Mouse (Mus musculus): ENCODE measurements around the gene Cdkn3. TPM values are rescaled to one million over a fixed set of nuclear protein-coding genes. Genes with fewer than 3 reads are reported as not detected.
A peak's percentile ranks its signal among the peaks of the same experiment; 100 is the strongest.

Gene Cdkn3
- total and polyA plus RNA-seq, 3 experiments = 0.55 to 1.5 (median 0.70) TPM

DNA sequence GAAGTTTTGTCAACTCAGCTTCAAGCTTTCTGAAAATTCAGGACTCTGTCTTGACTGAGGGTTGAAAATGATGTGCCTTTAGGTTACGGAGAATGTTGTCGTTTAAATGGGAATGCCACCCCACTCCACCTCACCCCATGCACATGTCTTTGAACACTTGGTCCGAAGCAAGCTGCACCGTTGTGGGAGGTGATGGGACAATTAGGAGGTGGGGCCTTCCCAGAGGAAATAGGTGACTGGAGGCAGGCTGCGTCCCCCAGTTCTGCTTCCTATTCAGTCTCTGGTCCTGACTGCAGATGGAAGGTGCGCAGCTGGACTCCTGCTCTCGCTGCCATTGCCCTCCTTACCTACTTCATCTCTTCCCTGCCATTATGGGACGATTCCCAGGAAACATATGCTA, 4.5 kb upstream of the Cdkn3 start:
- DNase-seq = no peak
- TF ChIP-seq CTCF (IDR thresholded peaks at IDR 0.05) (no peak), POLR2A (IDR thresholded peaks at IDR 0.05; ENCODE audit: insufficient read depth, low read depth, low read length) (no peak), EP300 (IDR thresholded peaks at IDR 0.05; ENCODE audit: insufficient read depth, low read depth, low read length) (no peak)
- H3K79me2 ChIP-seq (replicated peaks; ENCODE audit: control insufficient read depth, insufficient read depth, low read length) = no peaks in the 10 kb centered on the region
- intact Hi-C loops (cut with DNase I) = no loop called here
- WGBS = 87% methylated on average over 8 of the region's 8 CpGs
- H3K27ac ChIP-seq = no peak overlapping the region
- H3K27me3 ChIP-seq (ENCODE audit: control insufficient read depth, insufficient read depth, low read length) = no peaks in the 10 kb centered on the region
- H3K4me3 ChIP-seq = no peak overlapping the region
- no peaks in the 10 kb centered on the region for H3K36me3 ChIP-seq (ENCODE audit: control insufficient read depth, insufficient read depth, low read length)
- no peaks in the 10 kb centered on the region for H3K4me1 ChIP-seq (ENCODE audit: control insufficient read depth, insufficient read depth, low read length)
- H3K9ac ChIP-seq (ENCODE audit: low read depth, low read length) = no peak overlapping the region

DNA sequence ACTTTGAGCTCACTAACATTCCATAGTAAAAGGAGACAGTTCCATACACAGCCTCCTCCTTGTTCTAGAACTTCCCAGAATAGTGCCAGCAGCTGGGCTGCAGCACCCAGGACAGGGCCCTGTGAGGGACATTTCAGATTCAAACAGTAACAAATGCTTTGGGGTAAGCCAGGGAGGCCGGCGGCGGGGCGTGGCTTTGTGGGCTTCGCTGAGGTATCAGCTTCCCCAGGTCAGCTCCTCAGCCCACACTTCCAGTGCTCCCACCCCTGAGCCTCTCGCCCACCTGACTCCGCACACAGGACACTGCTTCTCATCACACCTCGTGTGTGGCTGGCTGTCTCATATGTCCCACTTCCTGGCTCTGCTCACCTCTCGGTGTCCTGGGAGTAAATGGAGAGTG, 2.6 kb upstream of the Cdkn3 start:
- DNase-seq = no peak
- no peak for TF ChIP-seq CTCF (IDR thresholded peaks at IDR 0.05)
- no peak for TF ChIP-seq POLR2A (IDR thresholded peaks at IDR 0.05; ENCODE audit: insufficient read depth, low read depth, low read length)
- no peak for TF ChIP-seq EP300 (IDR thresholded peaks at IDR 0.05; ENCODE audit: insufficient read depth, low read depth, low read length)
- H3K9ac ChIP-seq (ENCODE audit: low read depth, low read length) = no peak overlapping the region

DNA sequence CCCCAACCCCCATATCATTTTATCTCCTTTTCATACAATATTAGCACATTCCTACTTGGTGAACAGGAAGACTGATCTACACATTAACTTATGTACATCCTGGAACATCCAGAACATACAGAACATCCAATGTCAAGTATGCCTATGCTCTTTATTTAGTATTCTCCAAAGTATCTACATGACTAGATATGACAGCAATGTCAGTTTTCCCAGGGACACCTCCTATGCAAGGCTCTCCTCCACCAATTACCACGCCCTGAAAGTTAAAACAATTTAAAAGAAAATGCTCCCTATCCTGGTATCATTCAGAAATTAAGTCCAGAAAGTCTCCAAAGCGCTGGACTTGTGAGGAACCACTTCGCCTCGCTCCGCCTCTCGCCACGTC, 379 bp upstream of the Cdkn3 start:
- no peaks in the 10 kb centered on the region for H3K79me2 ChIP-seq (replicated peaks; ENCODE audit: control insufficient read depth, insufficient read depth, low read length)
- no peak overlapping the region for H3K9ac ChIP-seq (ENCODE audit: low read depth, low read length)
- TF ChIP-seq CTCF (IDR thresholded peaks at IDR 0.05) (no peak), POLR2A (IDR thresholded peaks at IDR 0.05; ENCODE audit: insufficient read depth, low read depth, low read length) (no peak), EP300 (IDR thresholded peaks at IDR 0.05; ENCODE audit: insufficient read depth, low read depth, low read length) (no peak)
- no peak overlapping the region for H3K27ac ChIP-seq
- intact Hi-C loops (cut with DNase I) = no loop called here
- H3K36me3 ChIP-seq (ENCODE audit: control insufficient read depth, insufficient read depth, low read length) = no peaks in the 10 kb centered on the region
- peaks cover 2% of the 10 kb centered on the region; the same call in 1 of the 2 replicates for H3K4me1 ChIP-seq (ENCODE audit: control insufficient read depth, insufficient read depth, low read length)
- peak overlapping the region; percentile 54; the same call in 1 of the 2 replicates for H3K4me3 ChIP-seq
- 1% methylated on average over 7 of the region's 7 CpGs for WGBS
- no peak for DNase-seq
- H3K27me3 ChIP-seq (ENCODE audit: control insufficient read depth, insufficient read depth, low read length) = no peaks in the 10 kb centered on the region

More for the DNA sequence above, 2.6 kb upstream of the Cdkn3 start:
- WGBS = 57% methylated on average over 9 of the region's 9 CpGs
- intact Hi-C loops (cut with DNase I) = no loop called here
- Histone ChIP-seq H3K4me1 (ENCODE audit: control insufficient read depth, insufficient read depth, low read length) (peaks cover 2% of the 10 kb centered on the region; the same call in 1 of the 2 replicates), H3K79me2 (replicated peaks; ENCODE audit: control insufficient read depth, insufficient read depth, low read length) (no peaks in the 10 kb centered on the region), H3K27ac (no peak overlapping the region), H3K4me3 (no peak overlapping the region), H3K27me3 (ENCODE audit: control insufficient read depth, insufficient read depth, low read length) (no peaks in the 10 kb centered on the region), H3K36me3 (ENCODE audit: control insufficient read depth, insufficient read depth, low read length) (no peaks in the 10 kb centered on the region)

DNA sequence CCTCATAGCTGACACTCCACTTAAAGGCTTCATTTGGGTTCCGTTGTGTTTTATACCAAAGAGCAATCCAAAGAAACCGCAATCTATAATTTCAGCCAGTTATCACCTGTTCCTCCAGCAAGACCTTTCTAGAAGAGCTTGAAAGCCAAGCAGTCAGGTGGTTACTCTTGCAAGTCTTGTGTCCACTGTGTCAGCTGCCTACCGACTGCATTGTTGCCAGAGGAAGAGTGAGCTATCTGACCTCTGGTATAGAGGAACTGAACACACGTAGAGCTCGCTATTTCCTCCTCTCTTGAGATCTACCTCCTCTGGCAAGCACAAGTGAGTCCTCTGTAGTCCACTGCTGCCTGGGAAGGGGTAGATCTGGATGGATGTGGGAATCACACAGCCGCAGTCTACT, 845 bp downstream of the Cdkn3 start:
- intact Hi-C loops (cut with DNase I) = no loop called here
- Histone ChIP-seq H3K4me3 (no peak overlapping the region; the same call in 1 of the 2 replicates), H3K79me2 (replicated peaks; ENCODE audit: control insufficient read depth, insufficient read depth, low read length) (no peaks in the 10 kb centered on the region), H3K36me3 (ENCODE audit: control insufficient read depth, insufficient read depth, low read length) (no peaks in the 10 kb centered on the region), H3K9ac (ENCODE audit: low read depth, low read length) (no peak overlapping the region), H3K27ac (no peak overlapping the region), H3K27me3 (ENCODE audit: control insufficient read depth, insufficient read depth, low read length) (no peaks in the 10 kb centered on the region), H3K4me1 (ENCODE audit: control insufficient read depth, insufficient read depth, low read length) (peaks cover 2% of the 10 kb centered on the region; the same call in 1 of the 2 replicates)
- DNase-seq = peak in 1 of 2 experiments; percentile 12
- TF ChIP-seq CTCF (IDR thresholded peaks at IDR 0.05) (no peak), POLR2A (IDR thresholded peaks at IDR 0.05; ENCODE audit: insufficient read depth, low read depth, low read length) (no peak), EP300 (IDR thresholded peaks at IDR 0.05; ENCODE audit: insufficient read depth, low read depth, low read length) (no peak)
- 34% methylated on average over 6 of the region's 6 CpGs for WGBS

- no peaks in the 10 kb centered on the region for H3K4me1 ChIP-seq (ENCODE audit: control insufficient read depth, insufficient read depth, low read length)
- intact Hi-C loops (cut with DNase I) = no loop called here
- no peak overlapping the region for H3K9ac ChIP-seq (ENCODE audit: low read depth, low read length)
- WGBS = 68% methylated on average over 12 of the region's 12 CpGs
- no peak overlapping the region for H3K4me3 ChIP-seq
- no peaks in the 10 kb centered on the region for H3K27me3 ChIP-seq (ENCODE audit: control insufficient read depth, insufficient read depth, low read length)
- TF ChIP-seq EP300 (IDR thresholded peaks at IDR 0.05; ENCODE audit: insufficient read depth, low read depth, low read length) (no peak), CTCF (IDR thresholded peaks at IDR 0.05) (no peak), POLR2A (IDR thresholded peaks at IDR 0.05; ENCODE audit: insufficient read depth, low read depth, low read length) (no peak)
- no peaks in the 10 kb centered on the region for H3K36me3 ChIP-seq (ENCODE audit: control insufficient read depth, insufficient read depth, low read length)
- H3K27ac ChIP-seq = no peak overlapping the region
- DNase-seq = no peak
- H3K79me2 ChIP-seq (replicated peaks; ENCODE audit: control insufficient read depth, insufficient read depth, low read length) = no peaks in the 10 kb centered on the region
Observed at GRCm38 (mm10) chr14:46767116-46767515, 6.8 kb downstream of the Cdkn3 start.

- Histone ChIP-seq H3K27me3 (ENCODE audit: control insufficient read depth, insufficient read depth, low read length) (no peaks in the 10 kb centered on the region), H3K79me2 (replicated peaks; ENCODE audit: control insufficient read depth, insufficient read depth, low read length) (no peaks in the 10 kb centered on the region), H3K36me3 (ENCODE audit: control insufficient read depth, insufficient read depth, low read length) (no peaks in the 10 kb centered on the region), H3K4me1 (ENCODE audit: control insufficient read depth, insufficient read depth, low read length) (no peaks in the 10 kb centered on the region), H3K27ac (no peak overlapping the region), H3K9ac (ENCODE audit: low read depth, low read length) (no peak overlapping the region), H3K4me3 (no peak overlapping the region)
- 83% methylated on average over 6 of the region's 6 CpGs for WGBS
- DNase-seq = no peak
- intact Hi-C loops (cut with DNase I) = no loop called here
- TF ChIP-seq EP300 (IDR thresholded peaks at IDR 0.05; ENCODE audit: insufficient read depth, low read depth, low read length) (no peak), CTCF (IDR thresholded peaks at IDR 0.05) (no peak)
Observed at GRCm38 (mm10) chr14:46770036-46770435, 9.7 kb downstream of the Cdkn3 start.
